Mouse (Mus musculus) heart, adult 8-10 months (tissue): ENCODE measurements around the gene Morc4. TPM values are rescaled to one million over a fixed set of nuclear protein-coding genes. Genes with fewer than 3 reads are reported as not detected.

Source experiments
- total RNA-seq, 4 experiments: library from RNA; stranded (reverse); gene quantifications; 2 replicates each; pipeline ENCODE4 v1.2.4; 2022

Morc4 gene
- total RNA-seq, 4 experiments from 2014 or later = 2.8 to 5.7 (median 3.9) TPM

Other genes starting within 250 kb of the Morc4 start
- 1 to 10 TPM; 5.3 to 6.1 (median 5.6) TPM for gene Tbc1d8b, start 186.7 kb downstream of the Morc4 start, total RNA-seq
- gene Gm15013, start 157.2 kb downstream of the Morc4 start, total RNA-seq = not detected
- gene Ripply1, start 89.3 kb downstream of the Morc4 start, total RNA-seq = not detected
- gene Cldn2, start 70.8 kb downstream of the Morc4 start, total RNA-seq = not detected
- gene Rbm41, start 126.9 kb upstream of the Morc4 start, total RNA-seq = 1 to 10 TPM; 6.6 to 7.7 (median 7.1) TPM
- not detected for gene Nup62cl, start 191.0 kb upstream of the Morc4 start, total RNA-seq
- not detected for gene Pih1h3b, start 191.2 kb upstream of the Morc4 start, total RNA-seq